Mouse (Mus musculus): ENCODE results near the gene Uso1. TPM values are rescaled to one million over a fixed set of nuclear protein-coding genes. Genes with fewer than 3 reads are reported as not detected.
"Not testable (repeated sequence)": the region's sequence is repeated elsewhere in the genome, so short reads cannot be mapped to it uniquely, and the experiment has no call there.

Gene Uso1
- polyA plus RNA-seq, 1 experiment from 2014 or later: 38.4 TPM

GRCm38 (mm10) chr5:92148248-92148647 is 10.5 kb downstream of the Uso1 start:
- Histone ChIP-seq H3K4me1 (ENCODE audit: control insufficient read depth, insufficient read depth, low read length) (no peaks in the 10 kb centered on the region), H3K36me3 (ENCODE audit: control insufficient read depth, insufficient read depth, low read length) (0 out of 2 replicates have a peak, but pooled peaks cover 4% of the 10 kb centered on the region), H3K4me3 (ENCODE audit: low read depth, low read length) (no peak overlapping the region), H3K4me2 (ENCODE audit: low read length) (no peak overlapping the region), H3K27me3 (ENCODE audit: control insufficient read depth, insufficient read depth, low read depth, low read length) (no peaks in the 10 kb centered on the region), H3K27ac (ENCODE audit: low read length) (no peak overlapping the region), H3K9ac (ENCODE audit: low read depth, low read length) (no peak overlapping the region), H3K9me3 (replicated peaks; ENCODE audit: control insufficient read depth, low read length, poor library complexity, severe bottlenecking) (no peaks in the 10 kb centered on the region)
- WGBS: 95% methylated on average over 3 of the region's 3 CpGs
- ATAC-seq: no peak

- Histone ChIP-seq H3K27me3 (ENCODE audit: control insufficient read depth, insufficient read depth, low read depth, low read length) (no peaks in the 10 kb centered on the region), H3K4me3 (ENCODE audit: low read depth, low read length) (no peak overlapping the region), H3K9ac (ENCODE audit: low read depth, low read length) (no peak overlapping the region), H3K27ac (ENCODE audit: low read length) (no peak overlapping the region), H3K36me3 (ENCODE audit: control insufficient read depth, insufficient read depth, low read length) (peaks cover 4% of the 10 kb centered on the region; the same call in 1 of the 2 replicates), H3K4me1 (ENCODE audit: control insufficient read depth, insufficient read depth, low read length) (no peaks in the 10 kb centered on the region), H3K4me2 (ENCODE audit: low read length) (no peak overlapping the region), H3K9me3 (replicated peaks; ENCODE audit: control insufficient read depth, low read length, poor library complexity, severe bottlenecking) (no peaks in the 10 kb centered on the region)
- 94% methylated on average over 5 of the region's 5 CpGs for WGBS
- ATAC-seq: no peak
Measured at GRCm38 (mm10) chr5:92149330-92149982, 11.7 kb downstream of the Uso1 start.

GRCm38 (mm10) chr5:92154861-92155260 is 17.1 kb downstream of the Uso1 start:
- peaks cover 14% of the 10 kb centered on the region for H3K36me3 ChIP-seq (ENCODE audit: control insufficient read depth, insufficient read depth, low read length)
- no peak for ATAC-seq
- no peak overlapping the region for H3K9ac ChIP-seq (ENCODE audit: low read depth, low read length)
- no peak overlapping the region for H3K4me2 ChIP-seq (ENCODE audit: low read length)
- H3K9me3 ChIP-seq (replicated peaks; ENCODE audit: control insufficient read depth, low read length, poor library complexity, severe bottlenecking): no peaks in the 10 kb centered on the region
- 94% methylated on average over 3 of the region's 3 CpGs for WGBS
- no peak overlapping the region for H3K4me3 ChIP-seq (ENCODE audit: low read depth, low read length)
- no peaks in the 10 kb centered on the region for H3K4me1 ChIP-seq (ENCODE audit: control insufficient read depth, insufficient read depth, low read length)
- no peak overlapping the region for H3K27ac ChIP-seq (ENCODE audit: low read length)
- H3K27me3 ChIP-seq (ENCODE audit: control insufficient read depth, insufficient read depth, low read depth, low read length): no peaks in the 10 kb centered on the region

GRCm38 (mm10) chr5:92165976-92166375 is 28.2 kb downstream of the Uso1 start:
- no peaks in the 10 kb centered on the region for H3K9me3 ChIP-seq (replicated peaks; ENCODE audit: control insufficient read depth, low read length, poor library complexity, severe bottlenecking)
- H3K27me3 ChIP-seq (ENCODE audit: control insufficient read depth, insufficient read depth, low read depth, low read length): no peaks in the 10 kb centered on the region
- 94% methylated on average over 6 of the region's 6 CpGs for WGBS
- H3K4me1 ChIP-seq (ENCODE audit: control insufficient read depth, insufficient read depth, low read length): no peaks in the 10 kb centered on the region
- no peak overlapping the region for H3K9ac ChIP-seq (ENCODE audit: low read depth, low read length)
- no peak overlapping the region for H3K27ac ChIP-seq (ENCODE audit: low read length)
- no peak overlapping the region for H3K4me3 ChIP-seq (ENCODE audit: low read depth, low read length)
- ATAC-seq: no peak
- no peak overlapping the region for H3K4me2 ChIP-seq (ENCODE audit: low read length)
- H3K36me3 ChIP-seq (ENCODE audit: control insufficient read depth, insufficient read depth, low read length): peaks cover 9% of the 10 kb centered on the region

- no peaks in the 10 kb centered on the region for H3K4me1 ChIP-seq (ENCODE audit: control insufficient read depth, insufficient read depth, low read length)
- peaks cover 36% of the 10 kb centered on the region for H3K36me3 ChIP-seq (ENCODE audit: control insufficient read depth, insufficient read depth, low read length)
- 91% methylated on average over 8 of the region's 8 CpGs for WGBS
- H3K27me3 ChIP-seq (ENCODE audit: control insufficient read depth, insufficient read depth, low read depth, low read length): no peaks in the 10 kb centered on the region
- no peaks in the 10 kb centered on the region for H3K9me3 ChIP-seq (replicated peaks; ENCODE audit: control insufficient read depth, low read length, poor library complexity, severe bottlenecking)
- no peak overlapping the region for H3K4me2 ChIP-seq (ENCODE audit: low read length)
- no peak overlapping the region for H3K4me3 ChIP-seq (ENCODE audit: low read depth, low read length)
- no peak for ATAC-seq
- no peak overlapping the region for H3K27ac ChIP-seq (ENCODE audit: low read length)
- H3K9ac ChIP-seq (ENCODE audit: low read depth, low read length): no peak overlapping the region
Measured at GRCm38 (mm10) chr5:92183071-92183830, 45.5 kb downstream of the Uso1 start.

- H3K27ac ChIP-seq (ENCODE audit: low read length): no peak overlapping the region
- H3K4me2 ChIP-seq (ENCODE audit: low read length): no peak overlapping the region
- no peak for ATAC-seq
- H3K9me3 ChIP-seq (replicated peaks; ENCODE audit: control insufficient read depth, low read length, poor library complexity, severe bottlenecking): no peaks in the 10 kb centered on the region
- H3K27me3 ChIP-seq (ENCODE audit: control insufficient read depth, insufficient read depth, low read depth, low read length): no peaks in the 10 kb centered on the region
- no peak overlapping the region for H3K9ac ChIP-seq (ENCODE audit: low read depth, low read length)
- WGBS: 98% methylated on average over 7 of the region's 7 CpGs
- no peak overlapping the region for H3K4me3 ChIP-seq (ENCODE audit: low read depth, low read length)
- H3K4me1 ChIP-seq (ENCODE audit: control insufficient read depth, insufficient read depth, low read length): no peaks in the 10 kb centered on the region
- H3K36me3 ChIP-seq (ENCODE audit: control insufficient read depth, insufficient read depth, low read length): peaks cover 36% of the 10 kb centered on the region
Measured at GRCm38 (mm10) chr5:92188881-92189483, 51.2 kb downstream of the Uso1 start.

- ATAC-seq: 0 out of 2 replicates have a peak, but pooled peaks have one; percentile 54
- H3K27ac ChIP-seq (ENCODE audit: low read length); H3K4me3 ChIP-seq (ENCODE audit: low read depth, low read length); H3K4me2 ChIP-seq (ENCODE audit: low read length); H3K27me3 ChIP-seq (ENCODE audit: control insufficient read depth, insufficient read depth, low read depth, low read length); H3K4me1 ChIP-seq (ENCODE audit: control insufficient read depth, insufficient read depth, low read length); H3K9ac ChIP-seq (ENCODE audit: low read depth, low read length); H3K9me3 ChIP-seq (replicated peaks; ENCODE audit: control insufficient read depth, low read length, poor library complexity, severe bottlenecking): not testable (repeated sequence)
- 45% methylated on average over 2 of the region's 2 CpGs for WGBS
- H3K36me3 ChIP-seq (ENCODE audit: control insufficient read depth, insufficient read depth, low read length): peaks cover 39% of the 10 kb centered on the region
Measured at GRCm38 (mm10) chr5:92195716-92196115, 58.0 kb downstream of the Uso1 start.

GRCm38 (mm10) chr5:92196895-92197811 is 59.4 kb downstream of the Uso1 start:
- H3K36me3 ChIP-seq (ENCODE audit: control insufficient read depth, insufficient read depth, low read length): peaks cover 45% of the 10 kb centered on the region
- H3K9ac ChIP-seq (ENCODE audit: low read depth, low read length): no peak overlapping the region
- peak; percentile 87 for ATAC-seq
- no peaks in the 10 kb centered on the region for H3K27me3 ChIP-seq (ENCODE audit: control insufficient read depth, insufficient read depth, low read depth, low read length)
- no peak overlapping the region for H3K4me2 ChIP-seq (ENCODE audit: low read length)
- H3K4me1 ChIP-seq (ENCODE audit: control insufficient read depth, insufficient read depth, low read length): 0 out of 2 replicates have a peak, but pooled peaks cover 3% of the 10 kb centered on the region
- 50% methylated on average over 15 of the region's 15 CpGs for WGBS
- H3K9me3 ChIP-seq (replicated peaks; ENCODE audit: control insufficient read depth, low read length, poor library complexity, severe bottlenecking): no peaks in the 10 kb centered on the region
- H3K27ac ChIP-seq (ENCODE audit: low read length): peak overlapping the region; percentile 8; the same call in 1 of the 2 replicates
- no peak overlapping the region for H3K4me3 ChIP-seq (ENCODE audit: low read depth, low read length)

All from midbrain, embryonic 16.5 days (tissue).